ENCODE assay signal across 27 mouse cellular contexts in the genomic region with DNA sequence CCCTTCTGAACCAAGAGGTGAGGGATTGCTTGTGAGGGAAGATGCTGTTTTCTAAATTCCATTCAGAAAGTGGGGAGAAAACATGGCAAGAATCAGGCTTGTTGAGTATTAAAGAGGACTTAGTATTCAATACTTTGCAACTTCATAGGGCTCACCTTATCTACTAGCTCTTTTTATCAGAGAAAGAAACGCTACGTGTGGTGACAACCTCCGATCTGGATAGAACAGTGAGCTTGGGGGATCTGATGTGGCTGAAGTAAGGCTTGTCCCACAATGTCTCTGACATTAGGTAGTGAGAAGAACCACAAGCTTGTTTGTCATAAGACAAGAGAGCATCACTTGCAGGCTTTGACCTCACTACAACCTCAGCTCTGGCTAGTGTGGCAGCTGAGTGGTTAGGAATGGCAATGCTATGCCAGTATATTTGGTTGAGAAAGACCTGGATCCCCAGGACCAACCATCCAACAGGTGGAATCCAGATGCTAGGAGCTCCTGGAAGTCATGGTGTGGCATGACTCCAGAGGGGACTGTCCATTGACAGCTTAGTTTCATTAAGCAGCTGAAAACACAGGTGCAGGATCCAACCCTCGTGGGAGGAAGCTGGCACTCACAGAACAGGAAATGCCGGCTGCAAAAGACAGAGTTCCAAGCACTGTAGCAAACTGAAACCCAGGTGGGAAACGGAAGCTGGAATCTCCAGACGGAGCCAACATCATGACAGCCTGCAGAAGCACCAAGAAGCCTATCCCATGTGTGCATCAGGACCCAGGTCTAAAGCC.
DNase-seq lines count a peak whose midpoint lies in the region; ATAC-seq lines count a peak whose summit lies in the region.
"Had no signal": no experiment of that assay in that cellular context is flagged by ENCODE, and none has a peak within 500 bp of the region (broad histone marks: within the 10 kb centered on the region; RNA-seq: fewer than 3 reads in every experiment).

No protein-coding gene starts in this region.

- H3K27ac ChIP-seq in liver, embryonic 13.5 days, result no peak overlapping the region
- no peak overlapping the region for H3K27ac ChIP-seq in forebrain, embryonic 10.5 days
- H3K27ac ChIP-seq: embryonic facial prominence, embryonic 12.5 days; forebrain, embryonic 13.5 days; heart, embryonic 13.5 days; hindbrain, embryonic 13.5 days; left cerebral cortex, adult 2 months; liver, embryonic 14.5 days; macrophage had no signal

- H3K27me3 ChIP-seq in liver, embryonic 13.5 days, result no peaks in the 10 kb centered on the region
- no peaks in the 10 kb centered on the region for H3K27me3 ChIP-seq in forebrain, embryonic 10.5 days (ENCODE audit: poor library complexity, severe bottlenecking)
- H3K27me3 ChIP-seq: embryonic facial prominence, embryonic 12.5 days; forebrain, embryonic 13.5 days; heart, embryonic 13.5 days had no signal

- DNase-seq in heart, postnatal 14 days, result peak; percentile 10 to 18
- DNase-seq in heart, postnatal 4 days, result no peak
- DNase-seq in thymus, postnatal 14 days, result peak; percentile 31
- no peak for DNase-seq in thymus, postnatal 10 days (ENCODE audit: low spot score in 2 of 2)
- DNase-seq in liver, embryonic 13.5 days, result no peak
- no peak for DNase-seq in kidney, postnatal 36 days
- no peak for DNase-seq in forebrain, embryonic 10.5 days (ENCODE audit: extremely low spot score, low spot score)
- DNase-seq: adrenal gland, adult 2 months; cerebellum, adult 11 months; cerebellum, adult 9-11 months; gastrocnemius, postnatal 14 days; kidney, adult 18-20 months; layer of hippocampus, adult 9-11 months; right cerebral cortex, postnatal 14 days; spleen, adult 18-20 months had no signal

- 33% methylated on average over 7 of the region's 7 CpGs for WGBS in liver, embryonic 13.5 days (ENCODE audit: insufficient replicate concordance)
- WGBS in forebrain, embryonic 10.5 days, result 82% methylated on average over 7 of the region's 7 CpGs

- no peak overlapping the region for H3K9ac ChIP-seq in liver, embryonic 13.5 days
- H3K9ac ChIP-seq: embryonic facial prominence, embryonic 12.5 days; forebrain, embryonic 13.5 days; heart, embryonic 13.5 days; hindbrain, embryonic 13.5 days; liver, embryonic 14.5 days had no signal

- no peak overlapping the region for H3K4me3 ChIP-seq in liver, embryonic 13.5 days (replicated peaks)
- H3K4me3 ChIP-seq in forebrain, embryonic 10.5 days, result no peak overlapping the region
- H3K4me3 ChIP-seq: embryonic facial prominence, embryonic 12.5 days; erythroblast, embryonic 14.5 days; forebrain, embryonic 13.5 days; heart, embryonic 13.5 days; hindbrain, embryonic 13.5 days; left cerebral cortex, adult 2 months had no signal

- H3K4me2 ChIP-seq in liver, embryonic 13.5 days, result no peak overlapping the region
- H3K4me2 ChIP-seq: embryonic facial prominence, embryonic 12.5 days; forebrain, embryonic 13.5 days; heart, embryonic 13.5 days; hindbrain, embryonic 13.5 days; midbrain, embryonic 11.5 days had no signal

- intact Hi-C loops in heart, postnatal 14 days (cut with DNase I), result no loop called here

- no peaks in the 10 kb centered on the region for H3K9me3 ChIP-seq in liver, embryonic 13.5 days (replicated peaks)
- H3K9me3 ChIP-seq in forebrain, embryonic 10.5 days, result no peaks in the 10 kb centered on the region
- H3K9me3 ChIP-seq: embryonic facial prominence, embryonic 12.5 days; forebrain, embryonic 13.5 days; heart, embryonic 13.5 days; hindbrain, embryonic 13.5 days had no signal

- H3K4me1 ChIP-seq in liver, embryonic 13.5 days (replicated peaks), result peaks cover 10% of the 10 kb centered on the region
- peaks cover 18% of the 10 kb centered on the region for H3K4me1 ChIP-seq in forebrain, embryonic 10.5 days

- H3K36me3 ChIP-seq in liver, embryonic 13.5 days, result no peaks in the 10 kb centered on the region
- no peaks in the 10 kb centered on the region for H3K36me3 ChIP-seq in forebrain, embryonic 10.5 days (replicated peaks)
- H3K36me3 ChIP-seq: embryonic facial prominence, embryonic 12.5 days; G1E; heart, embryonic 13.5 days; hindbrain, embryonic 13.5 days had no signal

- ATAC-seq in liver, embryonic 13.5 days (ENCODE audit: low read depth), result peak; percentile 43; the same call in 1 of the 2 replicates
- ATAC-seq in monocyte, adult 5-6 weeks (replicated peaks; ENCODE audit: insufficient number of reproducible peaks, low FRiP score, low TSS enrichment, poor library complexity, severe bottlenecking), result no peak
- ATAC-seq: forebrain, embryonic 13.5 days; inflammation-experienced regulatory T-cells, adult 6 months had no signal

Comparison
In these comparisons a context has a peak if more than half of its experiments do, and no peak if none do; other contexts are left out.
1. DNase-seq: peak in heart, postnatal 14 days (2 of 2) and thymus, postnatal 14 days (single experiment); none in heart, postnatal 4 days (single experiment), thymus, postnatal 10 days (0 of 2), liver, embryonic 13.5 days (single experiment), kidney, postnatal 36 days (0 of 2) and forebrain, embryonic 10.5 days (single experiment).